Comparison of ENCODE assay signal across 9 mouse cellular contexts in genomic region chr6:126034728-126035127, GRCm38 (mm10).
A peak's percentile ranks its signal among the peaks of the same experiment; 100 is the strongest.
DNase-seq lines count a peak whose midpoint lies in the region; ATAC-seq and TF ChIP-seq lines count a peak whose summit lies in the region.
"Had no signal": no experiment of that assay in that cellular context is flagged by ENCODE, and none has a peak within 500 bp of the region (broad histone marks: within the 10 kb centered on the region; RNA-seq: fewer than 3 reads in every experiment).

No protein-coding gene starts in this region.

- H3K9ac ChIP-seq in midbrain, embryonic 15.5 days = no peak overlapping the region
- no peak overlapping the region for H3K9ac ChIP-seq in midbrain, embryonic 13.5 days (replicated peaks)
- no peak overlapping the region for H3K9ac ChIP-seq in heart, embryonic 14.5 days (ENCODE audit: low read length)
- no peak overlapping the region for H3K9ac ChIP-seq in kidney, postnatal 0 days (ENCODE audit: low read depth, low read length)
- H3K9ac ChIP-seq: midbrain, embryonic 12.5 days had no signal

- TF ChIP-seq CTCF in kidney, postnatal 0 days (IDR thresholded peaks at IDR 0.05; ENCODE audit: low read depth) = no peak

- peak; percentile 54 for ATAC-seq in midbrain, embryonic 15.5 days (replicated peaks)
- ATAC-seq in midbrain, embryonic 13.5 days = no peak
- ATAC-seq in heart, embryonic 14.5 days (ENCODE audit: insufficient number of reproducible peaks, insufficient read depth, low FRiP score, low read depth) = peak; percentile 31; the same call in 1 of the 2 replicates
- no peak for ATAC-seq in kidney, postnatal 0 days (replicated peaks; ENCODE audit: low FRiP score, low read depth)

- 53% methylated on average over 7 of the region's 7 CpGs for WGBS in midbrain, embryonic 15.5 days
- WGBS in midbrain, embryonic 13.5 days = 78% methylated on average over 7 of the region's 7 CpGs
- 37% methylated on average over 7 of the region's 7 CpGs for whole genome bisulfite sequencing in heart, embryonic 14.5 days
- WGBS in kidney, postnatal 0 days = 48% methylated on average over 7 of the region's 7 CpGs

- peaks cover 3% of the 10 kb centered on the region; the same call in 1 of the 2 replicates for H3K4me1 ChIP-seq in midbrain, embryonic 15.5 days
- H3K4me1 ChIP-seq in midbrain, embryonic 13.5 days (replicated peaks) = 0 out of 2 replicates have a peak, but pooled peaks cover 7% of the 10 kb centered on the region
- peaks cover 6 to 7% of the 10 kb centered on the region in 2 experiments for H3K4me1 ChIP-seq in heart, embryonic 14.5 days (ENCODE audit: control insufficient read depth in 2 of 2, insufficient read depth in 2 of 2, low read length in 2 of 2)
- no peaks in the 10 kb centered on the region for H3K4me1 ChIP-seq in kidney, postnatal 0 days (replicated peaks; ENCODE audit: insufficient read depth, low read length)

- H3K27me3 ChIP-seq in midbrain, embryonic 15.5 days (replicated peaks) = no peaks in the 10 kb centered on the region
- H3K27me3 ChIP-seq in midbrain, embryonic 13.5 days = no peaks in the 10 kb centered on the region
- no peaks in the 10 kb centered on the region for H3K27me3 ChIP-seq in heart, embryonic 14.5 days (ENCODE audit: control insufficient read depth, insufficient read depth, low read length)
- no peaks in the 10 kb centered on the region for H3K27me3 ChIP-seq in kidney, postnatal 0 days (ENCODE audit: insufficient read depth, low read length)
- H3K27me3 ChIP-seq: midbrain, embryonic 12.5 days had no signal

- no peaks in the 10 kb centered on the region for H3K36me3 ChIP-seq in midbrain, embryonic 15.5 days (replicated peaks)
- no peaks in the 10 kb centered on the region for H3K36me3 ChIP-seq in midbrain, embryonic 13.5 days
- H3K36me3 ChIP-seq in heart, embryonic 14.5 days (ENCODE audit: control insufficient read depth, insufficient read depth, low read length) = no peaks in the 10 kb centered on the region
- H3K36me3 ChIP-seq in kidney, postnatal 0 days (ENCODE audit: insufficient read depth, low read length) = no peaks in the 10 kb centered on the region
- H3K36me3 ChIP-seq: midbrain, embryonic 12.5 days had no signal

- no peak overlapping the region for H3K4me2 ChIP-seq in midbrain, embryonic 15.5 days
- H3K4me2 ChIP-seq in midbrain, embryonic 13.5 days (replicated peaks) = no peak overlapping the region
- H3K4me2 ChIP-seq in heart, embryonic 14.5 days (ENCODE audit: low read length) = 0 out of 2 replicates have a peak overlapping the region, but pooled peaks have one; percentile 3
- H3K4me2 ChIP-seq in kidney, postnatal 0 days (ENCODE audit: low read length) = no peak overlapping the region
- H3K4me2 ChIP-seq: midbrain, embryonic 12.5 days had no signal

- H3K27ac ChIP-seq in midbrain, embryonic 15.5 days = no peak overlapping the region
- H3K27ac ChIP-seq in midbrain, embryonic 13.5 days = no peak overlapping the region
- no peak overlapping the region for H3K27ac ChIP-seq in heart, embryonic 14.5 days (replicated peaks in 1 of 2; ENCODE audit: control insufficient read depth in 1 of 2, insufficient read depth in 1 of 2, low read depth in 2 of 2, low read length in 2 of 2)
- H3K27ac ChIP-seq in kidney, postnatal 0 days = no peak overlapping the region
- H3K27ac ChIP-seq: midbrain, embryonic 12.5 days had no signal

- H3K9me3 ChIP-seq in midbrain, embryonic 15.5 days = no peaks in the 10 kb centered on the region
- H3K9me3 ChIP-seq in midbrain, embryonic 13.5 days = no peaks in the 10 kb centered on the region
- H3K9me3 ChIP-seq in heart, embryonic 14.5 days (ENCODE audit: control insufficient read depth, low read length) = no peaks in the 10 kb centered on the region
- H3K9me3 ChIP-seq in kidney, postnatal 0 days (replicated peaks; ENCODE audit: low read length) = no peaks in the 10 kb centered on the region
- H3K9me3 ChIP-seq: midbrain, embryonic 12.5 days had no signal

- H3K4me3 ChIP-seq in midbrain, embryonic 15.5 days = no peak overlapping the region
- no peak overlapping the region for H3K4me3 ChIP-seq in midbrain, embryonic 13.5 days (replicated peaks)
- no peak overlapping the region for H3K4me3 ChIP-seq in heart, embryonic 14.5 days (ENCODE audit: control insufficient read depth in 1 of 2, insufficient read depth in 1 of 2, low read depth in 1 of 2, low read length in 2 of 2)
- H3K4me3 ChIP-seq in kidney, postnatal 0 days (replicated peaks; ENCODE audit: low read depth, low read length) = no peak overlapping the region
- H3K4me3 ChIP-seq: midbrain, embryonic 12.5 days had no signal

- peak; percentile 32 for DNase-seq in kidney, postnatal 0 days (ENCODE audit: low spot score)
- peak; percentile 55 for DNase-seq in retina, postnatal 1 day
- no peak for DNase-seq in layer of hippocampus, adult 11-12 months (ENCODE audit: low spot score)
- DNase-seq in layer of hippocampus, postnatal 14 days (ENCODE audit: low spot score in 2 of 2) = no peak
- no peak for DNase-seq in adrenal gland, adult 2 months

Comparison
In these comparisons a context has a peak if more than half of its experiments do, and no peak if none do; other contexts are left out.
1. ATAC-seq: peak in midbrain, embryonic 15.5 days (single experiment) and heart, embryonic 14.5 days (single experiment); none in midbrain, embryonic 13.5 days (single experiment) and kidney, postnatal 0 days (single experiment).
2. DNase-seq: peak in kidney, postnatal 0 days (single experiment) and retina, postnatal 1 day (single experiment); none in layer of hippocampus, adult 11-12 months (single experiment), layer of hippocampus, postnatal 14 days (0 of 2) and adrenal gland, adult 2 months (single experiment).